Mouse (Mus musculus) kidney, embryonic 14.5 days (tissue): ENCODE data around the gene St3gal3. TPM values are rescaled to one million over a fixed set of nuclear protein-coding genes. Genes with fewer than 3 reads are reported as not detected.

Experiments used
- ATAC-seq: fragments of 200-750 bp; cut with Nextera tagmentation; 2 replicates; pipeline ENCODE4 v1.8.0; 2017; ENCODE audit warnings: moderate number of reproducible peaks, mild to moderate bottlenecking, moderate TSS enrichment, moderate library complexity; ENCODE audit not compliant: low FRiP score, low TSS enrichment
- H3K27ac ChIP-seq: fragments of 300-500 bp; sonication (generic); 2 replicates; pipeline ENCODE4 v1.5.1; 2014; ENCODE audit warnings: low read depth, mild to moderate bottlenecking, low read length, moderate library complexity, mixed read lengths
- H3K27me3 ChIP-seq: fragments of 300-500 bp; sonication (generic); 2 replicates; pipeline ENCODE4 v1.6.1; 2014; ENCODE audit warnings: mild to moderate bottlenecking, low read length; ENCODE audit not compliant: control insufficient read depth, insufficient read depth
- H3K36me3 ChIP-seq: fragments of 300-500 bp; sonication (generic); 2 replicates; pipeline ENCODE4 v1.6.1; 2014; ENCODE audit warnings: low read length, mixed read lengths; ENCODE audit not compliant: control insufficient read depth, insufficient read depth
- H3K4me1 ChIP-seq: fragments of 300-500 bp; sonication (generic); 2 replicates; pipeline ENCODE4 v1.6.1; 2014; ENCODE audit warnings: low read length, mixed read lengths; ENCODE audit not compliant: control insufficient read depth, insufficient read depth
- H3K4me2 ChIP-seq: fragments of 300-500 bp; sonication (generic); replicated peaks from 2 replicates; pipeline ENCODE4 v1.6.1; 2014; ENCODE audit warnings: low read depth, mild to moderate bottlenecking, low read length
- H3K4me3 ChIP-seq: fragments of 300-500 bp; sonication (generic); 2 replicates; pipeline ENCODE4 v1.5.1; 2014; ENCODE audit warnings: mild to moderate bottlenecking, low read length
- H3K9ac ChIP-seq: fragments of 300-500 bp; sonication (generic); 2 replicates; pipeline ENCODE4 v1.6.1; 2014; ENCODE audit warnings: low read depth, mild to moderate bottlenecking, low read length, moderate library complexity
- H3K9me3 ChIP-seq: fragments of 300-500 bp; sonication (generic); 2 replicates; pipeline ENCODE4 v1.6.1; 2016; ENCODE audit warnings: low read length; ENCODE audit not compliant: control insufficient read depth
- WGBS: fragments of 180-500 bp; shearing (Covaris S2); extraction: QIAGEN DNeasy Blood & Tissue Kit; methylation state at CpG from one replicate; pipeline ENCODE4 v1.1.7; 2014; 5-methylcytosine and 5-hydroxymethylcytosine counted together
- polyA plus RNA-seq: library from polyadenylated mRNA; unstranded; fragments of >200 nt; fragmentation: Nextera tagmentation; extraction: Ambion mirVana; gene quantifications from 2 replicates; pipeline ENCODE4 v1.2.1, GENCODE M21; 2014

St3gal3 gene
- polyA plus RNA-seq, 1 experiment from 2014 or later = 6.8 TPM

DNA sequence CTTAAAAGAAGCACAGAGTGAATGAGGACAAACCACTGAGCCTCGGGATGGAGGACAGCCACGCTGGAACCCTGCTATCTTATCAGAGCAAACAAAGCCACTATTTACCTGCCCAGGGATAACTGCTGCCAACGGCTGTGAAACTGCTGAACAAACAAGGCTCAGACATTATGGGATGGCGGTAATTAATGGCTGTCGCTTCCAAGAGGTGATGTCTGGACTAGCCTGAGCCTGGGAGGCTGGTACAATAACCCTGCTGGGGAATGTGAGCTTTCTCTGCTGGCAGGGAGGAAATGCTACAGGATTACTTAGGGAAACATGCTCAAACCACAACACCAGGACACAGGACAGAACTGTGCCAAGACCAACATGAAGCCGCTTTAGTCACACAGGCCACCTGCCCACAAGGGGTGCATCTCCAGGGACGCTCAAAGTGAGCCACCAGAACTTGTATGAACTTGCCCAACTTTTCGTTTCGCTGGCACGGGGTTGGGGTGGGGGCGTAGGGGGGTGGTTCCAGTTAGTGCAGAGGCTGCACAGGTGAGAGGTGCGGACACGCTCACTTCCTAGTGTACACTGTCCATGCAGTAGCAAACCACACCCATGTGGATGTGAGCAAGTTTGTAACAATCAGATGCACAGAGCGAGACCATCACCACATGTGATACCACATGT is 11.5 kb downstream of the St3gal3 start:
- Histone ChIP-seq H3K27ac (no peak overlapping the region), H3K4me3 (no peak overlapping the region), H3K9ac (no peak overlapping the region), H3K36me3 (no peaks in the 10 kb centered on the region), H3K4me2 (no peak overlapping the region), H3K9me3 (no peaks in the 10 kb centered on the region), H3K4me1 (no peaks in the 10 kb centered on the region), H3K27me3 (no peaks in the 10 kb centered on the region)
- 84% methylated on average over 14 of the region's 14 CpGs for WGBS
- ATAC-seq = no peak

DNA sequence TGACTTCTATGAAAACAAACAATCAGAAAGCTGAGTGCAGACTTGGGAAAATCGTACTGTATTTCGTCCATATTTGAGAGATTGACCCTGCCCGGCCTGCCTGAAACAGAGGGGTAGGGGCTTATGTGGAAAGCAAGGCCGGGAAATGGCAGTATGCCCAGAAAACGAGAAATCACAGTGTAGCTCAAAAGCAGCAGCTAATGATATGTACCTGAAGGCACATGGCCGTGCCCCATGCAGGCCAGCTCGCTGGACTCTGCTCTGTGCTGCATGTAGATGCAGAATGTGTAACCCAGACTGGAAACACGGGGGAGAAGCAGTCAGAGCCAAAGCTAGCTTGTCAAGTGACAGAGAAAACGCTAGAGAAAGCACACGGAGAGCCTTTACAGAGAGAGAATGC is 12.6 kb downstream of the St3gal3 start:
- Histone ChIP-seq H3K4me2 (no peak overlapping the region), H3K36me3 (no peaks in the 10 kb centered on the region), H3K27ac (no peak overlapping the region), H3K4me3 (no peak overlapping the region), H3K9ac (no peak overlapping the region), H3K9me3 (no peaks in the 10 kb centered on the region), H3K27me3 (no peaks in the 10 kb centered on the region), H3K4me1 (no peaks in the 10 kb centered on the region)
- ATAC-seq = no peak
- WGBS = 82% methylated on average over 10 of the region's 10 CpGs

DNA sequence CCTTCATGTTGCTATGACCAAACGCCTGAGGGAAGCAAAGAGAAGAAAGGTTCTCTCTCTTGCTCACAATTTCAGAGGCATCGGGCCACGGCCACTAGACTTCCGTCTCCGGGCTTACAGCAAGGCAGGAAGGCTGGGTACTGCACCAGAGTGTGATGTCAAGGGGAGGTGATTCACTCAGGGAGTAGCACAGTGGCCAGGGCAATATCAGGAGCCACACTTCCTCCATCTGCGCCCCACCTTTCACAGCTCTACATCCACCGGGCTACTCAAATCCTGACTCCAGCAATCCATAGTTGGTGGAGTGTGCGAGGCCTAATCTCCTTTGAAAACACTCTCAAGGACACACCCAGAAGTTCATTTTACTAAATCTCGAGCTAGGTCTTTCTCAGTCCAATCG is 17.1 kb downstream of the St3gal3 start:
- no peak overlapping the region for H3K9ac ChIP-seq
- no peaks in the 10 kb centered on the region for H3K4me1 ChIP-seq
- ATAC-seq = no peak
- no peak overlapping the region for H3K27ac ChIP-seq
- WGBS = 91% methylated on average over 10 of the region's 10 CpGs
- H3K36me3 ChIP-seq = no peaks in the 10 kb centered on the region
- H3K9me3 ChIP-seq = no peaks in the 10 kb centered on the region
- H3K4me3 ChIP-seq = no peak overlapping the region
- no peak overlapping the region for H3K4me2 ChIP-seq
- no peaks in the 10 kb centered on the region for H3K27me3 ChIP-seq

DNA sequence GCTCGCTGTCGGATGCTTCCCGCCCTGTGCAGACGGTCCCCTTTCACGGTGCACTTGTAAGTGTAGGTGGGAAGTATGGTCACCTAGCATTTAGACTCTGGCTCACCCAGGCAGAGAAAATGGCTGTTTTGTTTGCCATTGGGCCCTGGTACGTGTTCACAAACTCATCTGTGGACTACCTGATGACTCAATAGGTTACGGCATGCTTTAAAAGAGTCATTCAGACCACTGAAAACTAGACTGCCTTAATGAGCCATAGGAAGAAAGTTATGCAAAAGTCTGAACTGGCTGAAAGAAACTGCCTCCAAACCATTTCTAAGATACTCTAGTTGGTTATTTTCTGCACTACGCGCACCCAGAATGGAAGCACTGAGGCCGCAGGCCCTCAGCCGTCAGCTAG is 18.6 kb downstream of the St3gal3 start:
- no peaks in the 10 kb centered on the region for H3K36me3 ChIP-seq
- H3K9me3 ChIP-seq = no peaks in the 10 kb centered on the region
- no peak overlapping the region for H3K27ac ChIP-seq
- H3K9ac ChIP-seq = no peak overlapping the region
- ATAC-seq = no peak
- no peaks in the 10 kb centered on the region for H3K4me1 ChIP-seq
- H3K4me3 ChIP-seq = no peak overlapping the region
- no peak overlapping the region for H3K4me2 ChIP-seq
- H3K27me3 ChIP-seq = no peaks in the 10 kb centered on the region
- 82% methylated on average over 11 of the region's 11 CpGs for WGBS

DNA sequence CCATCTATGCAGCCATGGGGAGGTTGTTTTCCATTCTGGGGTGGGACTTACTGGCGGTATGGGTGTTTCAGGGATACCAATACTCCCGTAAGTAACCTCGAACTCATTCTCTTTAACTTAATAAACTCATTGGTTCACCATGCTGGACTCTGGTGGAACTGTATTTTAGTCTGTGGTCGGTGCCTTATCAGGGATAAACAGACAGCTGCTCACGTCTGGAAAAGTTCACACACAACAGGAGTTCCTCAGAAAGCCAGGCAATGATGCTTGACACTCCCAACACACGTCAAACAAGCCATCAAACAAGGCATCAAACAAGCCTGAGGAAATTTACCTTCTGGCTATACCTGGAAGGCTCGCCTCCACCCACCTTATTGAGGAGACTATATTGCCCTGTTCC is 19.6 kb downstream of the St3gal3 start:
- WGBS = 85% methylated on average over 7 of the region's 7 CpGs
- no peaks in the 10 kb centered on the region for H3K4me1 ChIP-seq
- no peaks in the 10 kb centered on the region for H3K9me3 ChIP-seq
- H3K36me3 ChIP-seq = no peaks in the 10 kb centered on the region
- H3K4me3 ChIP-seq = no peak overlapping the region
- H3K4me2 ChIP-seq = no peak overlapping the region
- ATAC-seq = no peak
- H3K27me3 ChIP-seq = no peaks in the 10 kb centered on the region
- H3K9ac ChIP-seq = no peak overlapping the region
- no peak overlapping the region for H3K27ac ChIP-seq

DNA sequence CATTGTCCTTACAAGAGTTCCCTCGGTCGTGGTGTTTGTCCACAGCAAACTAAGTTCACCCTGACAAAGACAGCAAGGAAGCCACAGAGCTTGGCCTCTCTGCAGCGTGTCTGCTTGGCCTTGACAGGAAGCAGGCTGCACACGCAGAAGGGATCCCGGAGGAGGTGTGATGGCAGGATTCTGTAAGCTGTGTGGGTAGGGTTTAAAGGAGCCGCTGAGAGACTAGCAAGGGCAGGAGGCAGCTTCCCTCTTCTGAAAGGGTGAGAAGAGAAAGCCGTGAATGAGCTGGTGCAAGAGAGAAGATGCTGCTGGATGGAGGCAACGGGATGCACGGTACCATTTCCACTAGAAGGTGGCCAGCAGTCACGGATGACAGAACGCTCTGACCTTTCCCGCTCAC is 22.1 kb downstream of the St3gal3 start:
- WGBS = 61% methylated on average over 12 of the region's 12 CpGs

DNA sequence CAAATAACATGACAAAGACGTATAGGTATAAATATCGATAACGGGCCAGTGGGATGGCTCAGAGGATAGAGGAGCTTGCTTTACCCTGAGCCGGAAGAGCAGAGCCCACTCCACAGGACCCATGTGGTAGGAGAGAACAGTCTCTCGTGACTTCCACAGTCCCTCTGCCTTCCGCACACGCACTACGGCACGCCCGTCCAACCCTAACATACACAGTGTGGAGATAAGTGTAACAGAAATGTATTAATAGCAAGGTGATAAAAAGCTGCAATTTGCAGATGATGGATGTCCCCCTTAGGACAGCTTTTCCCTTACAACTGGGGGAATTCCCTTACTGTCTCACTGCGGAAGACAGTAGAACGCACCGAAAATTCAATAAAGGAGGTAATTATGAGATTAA is 25.1 kb downstream of the St3gal3 start:
- Histone ChIP-seq H3K4me1 (no peaks in the 10 kb centered on the region), H3K27me3 (no peaks in the 10 kb centered on the region), H3K4me2 (no peak overlapping the region), H3K4me3 (no peak overlapping the region), H3K9me3 (no peaks in the 10 kb centered on the region), H3K27ac (no peak overlapping the region), H3K36me3 (no peaks in the 10 kb centered on the region), H3K9ac (no peak overlapping the region)
- ATAC-seq = no peak
- WGBS = 83% methylated on average over 13 of the region's 13 CpGs

More for the DNA sequence above, 22.1 kb downstream of the St3gal3 start:
- no peaks in the 10 kb centered on the region for H3K9me3 ChIP-seq
- no peaks in the 10 kb centered on the region for H3K4me1 ChIP-seq
- H3K9ac ChIP-seq = no peak overlapping the region
- no peak overlapping the region for H3K27ac ChIP-seq
- H3K4me2 ChIP-seq = no peak overlapping the region
- H3K36me3 ChIP-seq = no peaks in the 10 kb centered on the region
- no peak for ATAC-seq
- no peaks in the 10 kb centered on the region for H3K27me3 ChIP-seq
- no peak overlapping the region for H3K4me3 ChIP-seq

DNA sequence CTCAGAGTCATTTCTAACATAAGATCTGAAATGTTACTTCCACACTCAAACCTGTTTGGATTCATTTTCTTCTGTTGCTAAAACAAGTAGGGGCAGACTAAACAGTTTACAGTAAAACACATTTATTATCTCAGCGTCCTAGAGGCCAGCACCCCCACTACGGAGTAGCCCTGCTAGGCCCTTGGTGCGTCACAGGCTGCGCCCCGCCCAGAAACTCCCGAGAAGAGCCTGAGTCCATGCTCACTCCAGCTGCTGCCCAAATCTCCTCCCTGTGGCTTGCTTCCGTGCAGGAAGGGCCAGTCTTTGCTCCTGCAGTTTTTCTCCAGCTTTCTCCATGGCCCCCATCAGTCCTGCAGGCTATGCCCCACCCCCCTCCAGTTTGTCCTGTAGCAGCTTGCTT is 25.9 kb downstream of the St3gal3 start:
- ATAC-seq = no peak
- WGBS = 66% methylated on average over 7 of the region's 7 CpGs
- no peak overlapping the region for H3K4me2 ChIP-seq

DNA sequence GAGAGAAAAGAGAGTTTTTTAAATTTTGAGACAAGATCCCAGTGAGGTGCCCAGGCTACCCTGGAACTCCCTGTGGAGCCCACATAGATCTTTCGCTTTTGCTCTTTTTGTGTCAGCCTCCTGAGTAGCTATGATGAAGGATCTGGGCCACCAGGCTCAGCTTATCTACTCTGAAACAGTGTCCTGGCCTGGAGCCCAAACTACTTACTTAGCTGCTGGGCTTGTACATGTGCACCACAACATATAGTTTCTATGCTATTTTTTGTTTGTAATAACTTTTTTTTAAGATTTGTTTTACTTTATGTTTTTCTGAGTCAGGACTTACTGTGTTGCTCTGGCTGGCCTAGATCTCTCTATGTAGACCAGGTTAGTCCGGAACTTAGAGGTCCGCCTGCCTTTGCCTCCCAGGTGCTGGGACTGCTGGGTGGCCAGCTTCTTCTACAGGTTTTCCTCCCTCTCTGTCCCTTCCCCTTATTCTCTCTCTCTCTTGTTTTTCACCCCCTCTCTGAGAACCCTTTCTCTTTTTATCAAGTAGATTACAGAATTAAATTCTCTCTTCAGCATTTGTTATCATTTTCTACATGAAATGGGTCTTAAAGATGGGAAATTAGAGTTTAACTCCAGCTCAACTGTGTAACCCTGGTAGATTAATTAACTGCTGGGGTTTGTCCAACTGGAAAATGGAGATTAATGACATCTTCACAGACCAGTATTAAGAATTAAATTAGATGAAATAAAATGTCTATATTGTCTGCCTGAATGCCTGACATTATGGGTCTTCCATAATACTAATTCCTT is 29.3 kb downstream of the St3gal3 start:
- no peak overlapping the region for H3K27ac ChIP-seq

More for the DNA sequence above, 25.9 kb downstream of the St3gal3 start:
- Histone ChIP-seq H3K4me3 (no peak overlapping the region), H3K9ac (no peak overlapping the region), H3K27me3 (no peaks in the 10 kb centered on the region), H3K9me3 (no peaks in the 10 kb centered on the region), H3K27ac (no peak overlapping the region), H3K4me1 (no peaks in the 10 kb centered on the region), H3K36me3 (no peaks in the 10 kb centered on the region)

More for the DNA sequence above, 29.3 kb downstream of the St3gal3 start:
- Histone ChIP-seq H3K27me3 (no peaks in the 10 kb centered on the region), H3K4me1 (no peaks in the 10 kb centered on the region), H3K9ac (no peak overlapping the region), H3K36me3 (no peaks in the 10 kb centered on the region), H3K4me2 (no peak overlapping the region), H3K9me3 (no peaks in the 10 kb centered on the region), H3K4me3 (no peak overlapping the region)
- ATAC-seq = no peak
- 94% methylated on average over 3 of the region's 3 CpGs for WGBS
